Mouse (Mus musculus): ENCODE results near the gene Spocd1.

GRCm38 (mm10) chr4:129974285-129974684 lies 45.2 kb downstream of the Spocd1 start:
- TF ChIP-seq CTCF (IDR thresholded peaks at IDR 0.05; ENCODE audit: borderline replicate concordance, extremely low read depth, insufficient read depth, insufficient read length): no peak
- no peak for TF ChIP-seq POLR2A (IDR thresholded peaks at IDR 0.05; ENCODE audit: borderline replicate concordance, extremely low read depth, insufficient read depth, insufficient read length, poor library complexity, severe bottlenecking)
